Mouse (Mus musculus): ENCODE measurements around the gene Dpysl5. TPM values are rescaled to one million over a fixed set of nuclear protein-coding genes. Genes with fewer than 3 reads are reported as not detected.

The Dpysl5 gene
- total RNA-seq, 2 experiments from 2014 or later = 0.69 to 0.79 TPM

DNA sequence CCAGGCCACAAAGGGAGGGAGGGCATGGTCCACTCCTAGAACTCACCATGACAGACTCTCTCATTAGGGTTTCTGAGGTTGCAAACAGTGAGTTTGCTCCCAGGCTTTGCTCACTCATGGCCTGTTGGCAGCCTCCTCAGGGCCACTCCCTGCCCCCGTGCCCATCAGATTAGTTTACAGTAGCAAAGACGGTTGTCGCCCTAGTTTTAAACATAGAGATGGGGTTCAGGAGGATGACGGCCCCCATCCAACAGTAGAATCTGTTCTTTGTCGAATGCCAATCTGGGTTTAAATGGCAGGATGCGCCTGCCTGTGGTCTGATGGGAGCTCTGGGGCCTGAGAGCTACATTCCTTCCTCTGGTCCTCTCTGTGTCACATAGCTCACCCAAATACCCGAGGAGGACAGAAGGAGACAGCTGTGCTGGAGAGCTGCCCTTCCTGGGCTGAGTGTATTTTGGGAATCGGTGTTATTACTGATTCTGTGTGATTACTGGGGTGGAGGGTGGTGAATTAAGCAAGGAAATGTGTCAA lies 105.0 kb downstream of the Dpysl5 start:
- intact Hi-C loops (cut with DNase I) = no loop called here
- peak in 1 of 2 experiments; percentile 43 for DNase-seq

GRCm38 (mm10) chr5:30818758-30819309 lies 107.5 kb downstream of the Dpysl5 start:
- intact Hi-C loops (cut with DNase I) = no loop called here
- DNase-seq = no peak

GRCm38 (mm10) chr5:30822689-30823088 lies 111.3 kb downstream of the Dpysl5 start:
- DNase-seq = no peak
- intact Hi-C loops (cut with DNase I) = no loop called here

GRCm38 (mm10) chr5:30823091-30823490 lies 111.7 kb downstream of the Dpysl5 start:
- no peak for DNase-seq
- intact Hi-C loops (cut with DNase I) = no loop called here

DNA sequence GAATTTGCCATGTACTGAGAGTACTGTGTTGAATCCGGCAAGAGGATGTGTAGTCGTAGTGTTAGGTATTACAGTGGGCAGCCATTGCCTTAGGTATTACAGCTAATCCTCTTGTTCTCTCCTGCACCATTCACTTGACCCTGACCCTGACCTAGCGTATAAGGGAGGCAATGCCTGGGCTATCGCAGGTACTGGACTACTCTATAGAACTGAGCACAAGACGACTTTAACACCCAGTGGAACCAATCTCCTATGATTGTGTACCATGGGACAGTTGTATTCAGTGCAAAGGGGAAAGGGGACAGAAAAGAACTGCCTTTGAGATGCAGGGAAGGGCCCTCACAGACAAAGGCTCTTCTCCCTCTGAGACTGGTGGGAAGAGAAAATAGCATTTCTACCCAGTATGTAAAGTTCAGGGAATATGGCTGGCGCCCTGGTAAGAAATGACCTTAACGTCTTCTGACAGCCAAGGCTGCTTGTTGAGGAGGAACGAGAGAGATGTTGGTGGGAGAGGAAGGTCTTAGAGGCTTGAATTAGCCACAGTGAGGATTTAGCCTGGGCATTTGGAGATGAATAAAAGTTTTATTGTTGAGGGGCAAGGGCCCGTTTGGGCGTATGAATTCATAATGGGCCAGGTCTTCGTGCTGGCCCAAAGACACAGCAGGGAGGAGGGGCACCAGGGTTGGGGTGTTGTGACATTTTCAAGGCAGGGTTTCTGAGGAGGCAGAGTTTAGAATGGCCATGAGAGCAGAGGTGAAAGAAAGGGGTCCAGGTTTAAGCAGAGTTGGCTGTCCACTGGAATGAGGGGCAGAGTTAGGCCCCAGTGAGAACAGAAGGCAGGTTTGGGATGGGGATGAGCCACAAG lies 113.0 kb downstream of the Dpysl5 start:
- no peak for DNase-seq
- intact Hi-C loops (cut with DNase I) = no loop called here

DNA sequence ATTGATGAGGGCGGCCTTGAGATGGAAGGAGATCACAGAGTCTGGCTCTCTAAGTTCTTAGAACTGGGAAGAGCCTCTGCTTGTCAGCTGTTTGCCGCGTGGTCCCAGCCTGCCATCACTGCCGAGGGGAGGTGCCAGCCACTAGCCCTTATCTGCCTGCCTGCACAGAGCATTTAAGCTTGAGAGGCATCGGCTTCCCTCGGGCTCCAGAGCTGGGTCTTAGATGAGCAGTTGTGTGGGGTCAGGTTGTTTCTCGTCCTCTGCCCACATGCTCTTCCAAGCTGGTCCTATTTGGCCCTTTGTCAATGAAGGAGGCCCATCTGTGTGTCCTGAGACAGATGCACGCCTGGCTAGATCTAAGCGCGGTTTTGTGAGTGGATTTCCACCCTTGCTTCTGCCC lies 113.8 kb downstream of the Dpysl5 start:
- intact Hi-C loops (cut with DNase I) = no loop called here
- no peak for DNase-seq

GRCm38 (mm10) chr5:30825821-30826220 lies 114.5 kb downstream of the Dpysl5 start:
- intact Hi-C loops (cut with DNase I) = no loop called here
- DNase-seq = no peak

DNA sequence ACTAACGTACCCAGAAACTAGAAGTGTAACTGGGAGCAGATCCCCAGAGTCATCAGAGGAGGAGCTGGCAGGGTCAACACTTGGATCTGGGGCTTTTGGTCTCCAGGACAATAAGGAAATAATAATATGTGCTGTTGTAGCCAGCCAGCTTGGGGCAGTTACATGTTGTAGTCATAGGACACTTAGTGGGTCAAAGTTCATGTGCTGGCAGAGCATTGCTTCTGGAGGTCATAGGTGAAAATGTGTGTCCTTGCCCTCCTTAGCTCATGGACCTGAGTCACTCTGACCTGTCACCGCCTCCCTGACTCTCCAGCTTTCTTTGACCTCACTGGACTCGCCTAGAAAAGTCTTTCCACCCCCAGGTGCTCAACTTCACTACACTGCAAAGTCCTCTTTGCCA lies 122.1 kb downstream of the Dpysl5 start:
- no peak for DNase-seq
- intact Hi-C loops (cut with DNase I) = no loop called here

GRCm38 (mm10) chr5:30839731-30840130 lies 128.4 kb downstream of the Dpysl5 start:
- intact Hi-C loops (cut with DNase I) = no loop called here
- DNase-seq = no peak

- intact Hi-C loops (cut with DNase I) = no loop called here
Observed at GRCm38 (mm10) chr5:30841896-30842295, 130.5 kb downstream of the Dpysl5 start.

More at GRCm38 (mm10) chr5:30841896-30842295, 130.5 kb downstream of the Dpysl5 start:
- DNase-seq = no peak

Other genes starting within 250 kb of the Dpysl5 start
- gene Otof, start 249.6 kb upstream of the Dpysl5 start, total RNA-seq (2021) = not detected
- gene 1700001C02Rik, start 245.5 kb upstream of the Dpysl5 start, total RNA-seq (2021) = not detected
- not detected for gene Cib4, start 165.7 kb upstream of the Dpysl5 start, total RNA-seq (2021)
- 100 to 1,000 TPM; 234 to 245 TPM for gene Kcnk3, start 123.4 kb upstream of the Dpysl5 start, total RNA-seq (2021)
- gene Slc35f6, start 63.6 kb upstream of the Dpysl5 start, total RNA-seq (2021) = 10 to 100 TPM; 50.0 to 53.3 TPM
- gene Cenpa, start 44.8 kb upstream of the Dpysl5 start, total RNA-seq (2021) = 10 to 100 TPM; 49.5 to 55.2 TPM
- 10 to 100 TPM; 34.0 to 39.6 TPM for gene Mapre3, start 103.1 kb downstream of the Dpysl5 start, total RNA-seq (2021)
- gene Tmem214, start 156.4 kb downstream of the Dpysl5 start, total RNA-seq (2021) = 10 to 100 TPM; 37.7 to 40.2 TPM
- 1 to 10 TPM; 4.1 to 7.1 TPM for gene Agbl5, start 177.1 kb downstream of the Dpysl5 start, total RNA-seq (2021)
- gene Ost4, start 196.2 kb downstream of the Dpysl5 start, total RNA-seq (2021) = 100 to 1,000 TPM; 143 to 152 TPM
- 10 to 100 TPM; 22.0 to 23.7 TPM for gene Emilin1, start 201.8 kb downstream of the Dpysl5 start, total RNA-seq (2021)
- 10 to 100 TPM; 19.9 to 26.6 TPM for gene Khk, start 209.9 kb downstream of the Dpysl5 start, total RNA-seq (2021)
- under 1 TPM; 0.70 to 0.89 TPM for gene Cgref1, start 234.0 kb downstream of the Dpysl5 start, total RNA-seq (2021)
- 10 to 100 TPM; 81.0 to 86.9 TPM for gene Preb, start 248.8 kb downstream of the Dpysl5 start, total RNA-seq (2021)

Data from heart, postnatal 36 days (tissue).